Mouse (Mus musculus): ENCODE data around the gene Rplp0. TPM values are rescaled to one million over a fixed set of nuclear protein-coding genes. Genes with fewer than 3 reads are reported as not detected.

Rplp0 gene
- total RNA-seq, 1 experiment: 2,327 TPM

- Histone ChIP-seq H3K9ac (ENCODE audit: insufficient read depth, low read depth, low read length, poor library complexity, severe bottlenecking) (peak overlapping the region; percentile 1; the same call in 1 of the 2 replicates), H3K4me3 (ENCODE audit: insufficient read depth in 1 of 2, low read depth in 1 of 2, low read length in 2 of 2, poor library complexity in 1 of 2, severe bottlenecking in 1 of 2) (no peak overlapping the region)
These were observed 34.8 kb upstream of the Rplp0 start for GRCm38 (mm10) chr5:115524471-115524870.

GRCm38 (mm10) chr5:115525416-115525815, 33.9 kb upstream of the Rplp0 start:
- TF ChIP-seq ZNF384 (IDR thresholded peaks at IDR 0.05; ENCODE audit: low read depth, low read length) (no peak), CHD2 (IDR thresholded peaks at IDR 0.05; ENCODE audit: low read depth, low read length) (no peak), HCFC1 (IDR thresholded peaks at IDR 0.05; ENCODE audit: borderline replicate concordance, insufficient read depth, low read length) (no peak), MAFK (IDR thresholded peaks at IDR 0.05; ENCODE audit: insufficient read depth, low read depth, low read length) (no peak), ZC3H11A (IDR thresholded peaks at IDR 0.05; ENCODE audit: borderline replicate concordance, low read depth, low read length) (no peak)
- in situ Hi-C loops (cut with MboI; ENCODE audit: low sequenced_read_pairs in 2 of 2, unreplicated experiment in 2 of 2): no loop called here
- H3K27ac ChIP-seq (ENCODE audit: insufficient read depth, low read depth, low read length, poor library complexity, severe bottlenecking): no peak overlapping the region
- H3K9ac ChIP-seq (ENCODE audit: insufficient read depth, low read depth, low read length, poor library complexity, severe bottlenecking): no peak overlapping the region
- no peak overlapping the region for H3K4me3 ChIP-seq (ENCODE audit: insufficient read depth in 1 of 2, low read depth in 1 of 2, low read length in 2 of 2, poor library complexity in 1 of 2, severe bottlenecking in 1 of 2)
- H3K36me3 ChIP-seq (ENCODE audit: control insufficient read depth, insufficient read depth, low read length, poor library complexity, severe bottlenecking): no peaks in the 10 kb centered on the region; the same call in 1 of the 2 replicates
- H3K4me1 ChIP-seq (ENCODE audit: control insufficient read depth in 2 of 2, insufficient read depth in 2 of 2, low read length in 2 of 2, poor library complexity in 1 of 2): peaks cover 12 to 22% of the 10 kb centered on the region in 2 experiments
- no peak for DNase-seq (ENCODE audit: low read depth, low spot score)
- no peaks in the 10 kb centered on the region for H3K9me3 ChIP-seq (ENCODE audit: control insufficient read depth, insufficient read depth, low read depth, low read length)

More at GRCm38 (mm10) chr5:115524471-115524870, 34.8 kb upstream of the Rplp0 start:
- in situ Hi-C loops (cut with MboI; ENCODE audit: low sequenced_read_pairs in 2 of 2, unreplicated experiment in 2 of 2): no loop called here
- H3K27ac ChIP-seq (ENCODE audit: insufficient read depth, low read depth, low read length, poor library complexity, severe bottlenecking): no peak overlapping the region
- TF ChIP-seq CHD2 (IDR thresholded peaks at IDR 0.05; ENCODE audit: low read depth, low read length) (no peak), ZNF384 (IDR thresholded peaks at IDR 0.05; ENCODE audit: low read depth, low read length) (no peak), MAFK (IDR thresholded peaks at IDR 0.05; ENCODE audit: insufficient read depth, low read depth, low read length) (no peak), ZC3H11A (IDR thresholded peaks at IDR 0.05; ENCODE audit: borderline replicate concordance, low read depth, low read length) (no peak), HCFC1 (IDR thresholded peaks at IDR 0.05; ENCODE audit: borderline replicate concordance, insufficient read depth, low read length) (no peak)
- peaks cover 10 to 20% of the 10 kb centered on the region in 2 experiments for H3K4me1 ChIP-seq (ENCODE audit: control insufficient read depth in 2 of 2, insufficient read depth in 2 of 2, low read length in 2 of 2, poor library complexity in 1 of 2)
- H3K9me3 ChIP-seq (ENCODE audit: control insufficient read depth, insufficient read depth, low read depth, low read length): no peaks in the 10 kb centered on the region
- no peak for DNase-seq (ENCODE audit: low read depth, low spot score)
- no peaks in the 10 kb centered on the region; the same call in 1 of the 2 replicates for H3K36me3 ChIP-seq (ENCODE audit: control insufficient read depth, insufficient read depth, low read length, poor library complexity, severe bottlenecking)

- Histone ChIP-seq H3K4me1 (ENCODE audit: control insufficient read depth in 2 of 2, insufficient read depth in 2 of 2, low read length in 2 of 2, poor library complexity in 1 of 2) (peaks cover 13 to 19% of the 10 kb centered on the region in 2 experiments), H3K36me3 (ENCODE audit: control insufficient read depth, insufficient read depth, low read length, poor library complexity, severe bottlenecking) (no peaks in the 10 kb centered on the region; the same call in 1 of the 2 replicates), H3K9me3 (ENCODE audit: control insufficient read depth, insufficient read depth, low read depth, low read length) (no peaks in the 10 kb centered on the region), H3K4me3 (ENCODE audit: insufficient read depth in 1 of 2, low read depth in 1 of 2, low read length in 2 of 2, poor library complexity in 1 of 2, severe bottlenecking in 1 of 2) (no peak overlapping the region), H3K9ac (ENCODE audit: insufficient read depth, low read depth, low read length, poor library complexity, severe bottlenecking) (peak overlapping the region; percentile 32; the same call in 1 of the 2 replicates), H3K27ac (ENCODE audit: insufficient read depth, low read depth, low read length, poor library complexity, severe bottlenecking) (no peak overlapping the region)
- TF ChIP-seq CHD2 (IDR thresholded peaks at IDR 0.05; ENCODE audit: low read depth, low read length): no peak
- TF ChIP-seq ZC3H11A (IDR thresholded peaks at IDR 0.05; ENCODE audit: borderline replicate concordance, low read depth, low read length): no peak
- TF ChIP-seq HCFC1 (IDR thresholded peaks at IDR 0.05; ENCODE audit: borderline replicate concordance, insufficient read depth, low read length): no peak
- TF ChIP-seq MAFK (IDR thresholded peaks at IDR 0.05; ENCODE audit: insufficient read depth, low read depth, low read length): no peak
- no peak for TF ChIP-seq ZNF384 (IDR thresholded peaks at IDR 0.05; ENCODE audit: low read depth, low read length)
- no peak for DNase-seq (ENCODE audit: low read depth, low spot score)
- in situ Hi-C loops (cut with MboI; ENCODE audit: low sequenced_read_pairs in 2 of 2, unreplicated experiment in 2 of 2): no loop called here
These were observed 33.3 kb upstream of the Rplp0 start for GRCm38 (mm10) chr5:115525943-115526342.

GRCm38 (mm10) chr5:115526456-115527202, 32.6 kb upstream of the Rplp0 start:
- Histone ChIP-seq H3K9ac (ENCODE audit: insufficient read depth, low read depth, low read length, poor library complexity, severe bottlenecking) (peak overlapping the region; percentile 32; the same call in 1 of the 2 replicates), H3K4me1 (ENCODE audit: control insufficient read depth in 2 of 2, insufficient read depth in 2 of 2, low read length in 2 of 2, poor library complexity in 1 of 2) (peaks cover 13 to 21% of the 10 kb centered on the region in 2 experiments), H3K4me3 (ENCODE audit: insufficient read depth in 1 of 2, low read depth in 1 of 2, low read length in 2 of 2, poor library complexity in 1 of 2, severe bottlenecking in 1 of 2) (no peak overlapping the region), H3K9me3 (ENCODE audit: control insufficient read depth, insufficient read depth, low read depth, low read length) (no peaks in the 10 kb centered on the region), H3K27ac (ENCODE audit: insufficient read depth, low read depth, low read length, poor library complexity, severe bottlenecking) (no peak overlapping the region), H3K36me3 (ENCODE audit: control insufficient read depth, insufficient read depth, low read length, poor library complexity, severe bottlenecking) (no peaks in the 10 kb centered on the region; the same call in 1 of the 2 replicates)
- no peak for DNase-seq (ENCODE audit: low read depth, low spot score)
- in situ Hi-C loops (cut with MboI; ENCODE audit: low sequenced_read_pairs in 2 of 2, unreplicated experiment in 2 of 2): no loop called here
- TF ChIP-seq ZC3H11A (IDR thresholded peaks at IDR 0.05; ENCODE audit: borderline replicate concordance, low read depth, low read length) (no peak), HCFC1 (IDR thresholded peaks at IDR 0.05; ENCODE audit: borderline replicate concordance, insufficient read depth, low read length) (no peak), ZNF384 (IDR thresholded peaks at IDR 0.05; ENCODE audit: low read depth, low read length) (no peak), CHD2 (IDR thresholded peaks at IDR 0.05; ENCODE audit: low read depth, low read length) (no peak), MAFK (IDR thresholded peaks at IDR 0.05; ENCODE audit: insufficient read depth, low read depth, low read length) (no peak)
